Mouse (Mus musculus) fibroblast of lung, adult 2 months (primary cell): ENCODE data around the gene Smox.

Source experiments
- DNase-seq: peaks from one replicate; pipeline ENCODE4 v3.0.0-alpha.2; 2011; ENCODE audit warnings: low read depth

Smox gene

DNA sequence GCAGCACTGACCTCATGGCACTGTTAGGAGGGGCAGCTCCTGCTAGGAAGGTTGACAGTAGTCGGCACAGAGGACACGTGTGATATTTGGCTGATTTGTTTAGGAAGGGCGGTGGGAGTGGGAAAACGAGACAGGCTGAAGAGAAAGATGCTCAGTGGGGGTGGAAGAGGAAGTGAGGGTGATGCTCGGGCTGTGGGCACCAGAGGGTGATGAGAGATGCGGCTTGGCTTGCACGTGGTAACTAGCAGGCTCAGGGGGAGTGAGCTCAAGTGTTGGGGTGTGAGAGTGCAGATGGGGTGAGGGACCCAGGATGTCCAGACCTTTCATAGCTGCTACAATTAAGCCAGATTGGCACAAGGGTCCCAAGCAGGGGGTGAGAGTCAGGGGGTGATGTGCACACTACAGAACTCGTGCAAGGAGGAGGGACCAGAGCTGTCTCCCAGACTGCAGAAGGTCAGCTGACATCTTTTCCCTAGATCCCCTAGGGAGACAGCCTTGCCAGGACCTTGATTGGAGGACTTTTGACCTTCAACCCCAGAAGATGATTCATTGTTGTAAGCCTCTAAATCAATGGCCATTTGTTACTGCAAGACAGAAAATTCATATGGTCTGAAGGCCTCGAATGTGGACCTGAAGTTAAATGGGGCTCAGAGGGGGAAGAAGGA is 61.6 kb downstream of the Smox start:
- no peak for DNase-seq

- no peak for DNase-seq
These were observed 66.6 kb downstream of the Smox start for GRCm38 (mm10) chr2:131557896-131558295.

DNA sequence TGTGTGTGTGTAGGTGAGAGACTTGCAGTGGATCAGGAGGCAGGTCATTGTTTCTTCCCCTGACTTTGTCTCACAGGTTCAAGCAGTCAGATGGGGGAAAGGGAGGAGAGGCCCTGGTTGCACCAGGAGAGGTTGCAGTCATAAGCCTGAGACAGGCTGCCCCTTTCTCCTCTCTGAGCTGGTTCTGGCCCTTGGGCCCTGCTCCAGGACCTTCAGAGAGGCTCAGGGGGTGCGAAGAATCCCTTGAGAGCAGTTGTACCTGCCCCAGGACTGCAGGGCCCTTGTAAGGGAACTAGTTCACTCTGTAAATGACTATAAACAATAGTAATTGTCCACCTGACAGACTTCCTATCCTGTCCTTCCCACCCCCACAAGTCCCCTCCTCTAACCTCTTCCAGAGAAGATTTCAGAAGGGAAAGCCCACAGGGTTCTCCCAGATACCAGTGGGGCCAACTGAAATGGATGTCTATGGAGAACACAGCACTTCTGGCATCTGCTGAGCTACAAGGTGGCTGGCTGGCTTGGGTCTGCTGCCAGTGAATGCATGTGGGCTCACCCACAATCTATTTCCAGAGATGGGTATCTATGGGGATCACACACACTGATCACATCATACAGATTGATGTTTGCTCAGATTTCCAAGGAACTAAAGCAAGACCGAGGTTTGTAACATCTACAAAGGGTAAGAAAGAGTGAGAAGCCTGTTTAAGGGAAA is 69.1 kb downstream of the Smox start:
- no peak for DNase-seq

DNA sequence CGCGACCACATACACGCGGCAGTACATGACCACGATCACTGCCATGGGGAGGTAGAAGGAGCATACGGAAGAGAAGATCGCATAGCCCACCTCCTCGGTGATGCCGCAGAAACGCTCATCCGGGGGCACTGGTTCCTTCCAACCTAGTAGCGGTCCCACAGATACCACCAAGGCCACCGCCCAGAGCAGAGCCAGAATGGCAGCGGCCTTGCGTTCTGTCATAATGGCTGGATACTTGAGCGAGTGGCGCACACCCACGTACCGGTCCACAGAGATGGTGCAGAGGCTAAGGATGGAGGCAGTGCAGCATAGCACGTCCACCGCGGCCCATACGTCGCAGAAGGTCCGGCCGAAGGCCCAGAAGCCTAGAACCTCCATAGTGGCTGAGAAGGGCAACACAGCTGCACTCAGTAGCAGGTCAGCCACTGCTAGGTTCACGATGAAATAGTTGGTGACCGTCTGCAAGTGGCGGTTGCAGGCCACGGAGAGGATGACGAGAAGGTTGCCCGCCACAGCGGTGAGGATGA is 70.1 kb downstream of the Smox start:
- no peak for DNase-seq

DNA sequence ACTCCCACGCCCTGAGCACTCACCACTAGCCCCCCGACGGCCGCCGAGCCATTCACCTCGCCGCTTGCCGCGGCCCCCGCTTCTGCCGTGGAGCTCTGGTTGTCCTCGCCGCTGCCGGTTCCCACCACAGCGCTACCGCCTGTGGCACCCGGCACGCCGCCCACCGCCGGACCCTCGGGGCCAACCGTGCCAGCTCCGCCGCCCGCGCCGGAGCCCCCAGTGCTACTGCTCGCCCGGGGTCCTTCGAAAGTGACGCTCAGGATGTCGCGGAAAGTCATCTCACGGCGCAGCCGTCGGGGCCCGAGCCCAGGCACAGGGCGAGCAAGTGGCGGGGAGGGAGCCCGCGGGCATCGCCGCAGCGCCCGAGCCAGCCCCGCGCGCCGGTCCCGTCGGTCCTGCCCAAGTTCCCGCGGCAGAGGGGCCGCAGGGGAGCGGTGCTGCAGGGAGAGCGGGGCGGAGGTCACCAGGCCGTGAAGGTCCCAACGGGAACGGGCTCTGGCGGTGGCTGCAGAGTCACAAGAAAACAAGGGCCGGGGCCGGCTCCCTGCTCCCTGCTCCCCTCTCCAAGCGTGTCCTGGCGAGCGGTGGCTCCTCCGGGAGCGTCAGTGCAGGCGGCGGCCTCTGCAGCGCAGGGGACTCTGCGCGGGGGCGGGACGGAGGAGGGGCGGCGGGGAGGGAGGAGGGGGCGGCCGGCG is 70.7 kb downstream of the Smox start, which contains the start of gene Adra1d:
Gene Adra1d (minus strand): TSS at position 393 of the 695 bp plus-strand sequence.
- DNase-seq: no peak

DNA sequence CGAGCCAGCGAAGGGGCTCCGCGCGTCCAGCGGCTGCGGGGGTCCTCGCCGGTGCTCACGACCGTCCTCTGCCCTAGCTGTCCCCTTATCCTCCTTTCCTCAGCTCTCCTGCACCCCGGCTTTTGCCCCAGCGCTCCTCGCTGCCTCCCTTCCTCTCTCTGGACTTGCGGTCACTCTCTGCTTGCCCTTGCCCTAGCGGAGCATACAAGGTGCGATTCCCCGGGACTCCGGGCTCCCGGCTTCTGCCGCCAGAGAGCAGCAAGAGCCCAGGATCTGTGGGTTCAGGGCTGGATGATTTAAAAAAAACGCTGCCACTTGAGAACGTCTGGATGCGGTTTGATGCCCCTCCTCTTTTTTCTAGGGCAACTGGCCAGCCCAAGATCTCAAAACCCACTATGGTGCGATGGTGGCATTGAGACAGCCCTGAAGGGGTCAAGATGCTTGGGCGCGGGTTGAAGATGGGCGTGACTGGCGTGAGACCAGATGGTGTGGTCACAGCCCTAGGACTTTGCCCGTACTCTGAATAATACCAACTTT is 71.4 kb downstream of the Smox start:
- peak; percentile 82 for DNase-seq
